Mouse (Mus musculus) kidney, postnatal 36 days (tissue): Measurements from ENCODE around the gene Sart3.

ENCODE experiments used
- DNase-seq, 2 experiments: peaks; one replicate each; pipeline ENCODE4 v3.0.0; 2021 to 2022; ENCODE audit warnings: mixed read lengths in 2 of 2

Sart3 gene

DNA sequence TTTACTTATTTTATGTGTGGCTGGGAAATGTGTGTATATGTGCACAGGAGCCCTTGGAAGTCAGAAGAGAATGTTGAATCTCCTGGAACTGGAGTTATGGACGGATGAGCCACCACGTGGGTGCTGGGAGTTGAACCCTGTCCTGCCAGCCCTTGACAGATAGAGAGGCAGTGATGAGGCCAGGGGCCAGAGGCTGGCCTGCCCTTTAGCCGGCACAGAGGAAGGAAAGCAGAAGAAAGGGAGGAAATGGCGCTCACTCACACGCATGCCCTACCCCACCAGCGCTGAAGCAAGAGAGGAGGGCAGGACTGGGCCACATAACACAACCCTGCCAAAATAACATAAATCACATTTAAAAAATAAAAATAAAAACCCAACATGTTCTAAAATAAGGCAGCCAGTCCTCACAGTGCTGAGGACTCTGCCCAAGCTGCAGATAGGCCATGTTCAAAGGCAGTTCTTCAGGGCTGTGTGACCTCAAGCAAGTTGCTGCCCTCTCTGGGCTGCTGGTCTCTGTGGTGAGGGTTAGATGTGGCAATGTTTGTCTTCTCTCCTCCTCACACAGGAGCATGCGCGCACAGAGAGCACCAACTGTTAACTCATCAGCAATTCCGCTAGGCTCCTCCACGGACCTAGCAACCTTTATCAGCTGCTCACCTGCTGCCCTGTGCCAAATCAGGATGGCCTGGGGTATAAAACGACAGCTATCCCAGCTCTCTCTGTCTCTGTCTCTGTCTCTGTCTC lies 18.3 kb upstream of the Sart3 start:
- DNase-seq, result peak; percentile 60 to 73

DNA sequence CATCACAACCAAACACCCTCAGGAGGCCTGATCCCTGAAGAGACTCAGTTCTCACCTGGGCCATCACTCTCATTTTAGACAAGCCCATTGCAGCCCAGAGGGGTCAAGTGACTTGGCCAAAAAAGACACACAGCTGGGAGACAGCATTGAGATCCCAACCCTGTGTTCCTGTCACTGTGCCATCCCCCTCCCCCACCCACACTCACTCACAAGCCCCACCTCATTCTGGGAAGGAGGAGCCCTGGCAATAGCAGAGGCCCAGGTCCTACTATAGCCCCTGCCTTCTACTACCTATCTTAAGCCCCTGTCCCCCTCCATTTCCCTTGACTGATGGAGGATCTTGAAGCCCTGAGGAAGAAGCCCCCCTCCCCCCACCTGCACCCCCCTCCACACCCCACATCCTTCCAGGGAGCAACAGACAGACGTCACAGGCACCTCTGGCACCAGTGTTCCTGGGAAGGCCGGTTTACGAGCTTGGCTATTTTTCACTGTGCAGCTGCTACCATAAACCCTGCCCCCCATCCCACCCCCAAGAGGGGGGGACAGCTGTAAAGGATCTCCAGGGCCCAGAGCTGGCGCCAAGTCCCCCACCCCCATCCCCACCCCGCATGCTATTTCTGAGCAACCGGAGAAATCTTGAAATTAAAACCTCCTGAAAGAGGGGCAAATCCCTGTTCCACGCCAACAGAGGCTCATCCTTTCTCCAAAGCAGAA lies 16.9 kb upstream of the Sart3 start:
- DNase-seq, result peak; percentile 59 to 73

- DNase-seq, result no peak
Measured at GRCm38 (mm10) chr5:113788645-113789044, 16.3 kb upstream of the Sart3 start.

DNA sequence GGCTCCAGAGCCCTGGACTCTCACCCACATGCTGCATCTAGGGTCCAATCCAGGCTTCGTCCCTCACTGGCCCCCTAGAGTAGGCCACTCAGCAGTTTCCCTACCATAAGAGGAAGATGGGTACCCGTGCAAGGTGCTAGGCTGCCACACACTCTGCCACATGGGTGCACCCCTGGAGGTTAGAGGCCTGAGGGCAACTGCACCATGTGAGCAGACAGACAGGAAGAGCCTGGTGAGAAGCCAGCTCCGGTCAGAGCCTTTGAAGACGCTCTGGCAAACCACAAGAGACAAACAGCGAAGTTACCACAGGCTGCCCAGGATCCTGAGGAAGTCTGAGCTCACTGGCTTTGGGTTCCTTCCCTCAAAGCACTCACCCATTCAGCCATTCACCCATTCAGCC lies 14.7 kb upstream of the Sart3 start:
- no peak for DNase-seq

DNA sequence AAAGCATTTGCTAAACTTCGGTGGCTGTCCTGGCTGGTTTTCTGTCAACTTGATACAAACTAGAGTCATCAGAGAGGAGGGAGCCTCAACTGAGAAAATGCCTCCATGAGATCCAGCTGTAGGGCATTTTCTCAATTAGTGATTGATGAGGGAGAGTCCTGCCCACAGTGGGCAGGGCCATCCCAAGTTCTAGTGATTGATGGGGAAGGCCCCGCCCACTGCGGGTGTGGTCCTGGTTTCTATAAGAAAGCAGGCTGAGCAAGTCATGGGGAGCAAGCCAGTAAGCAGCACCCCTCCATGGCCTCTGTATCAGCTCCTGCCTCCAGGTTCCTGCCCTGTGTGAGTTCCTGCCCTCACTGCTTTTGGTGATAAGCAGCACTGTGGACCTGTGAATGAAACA lies 11.8 kb upstream of the Sart3 start:
- DNase-seq, result peak in 1 of 2 experiments; percentile 49

GRCm38 (mm10) chr5:113783581-113784001 lies 11.3 kb upstream of the Sart3 start:
- peak; percentile 66 to 75 for DNase-seq

- peak; percentile 39 to 50 for DNase-seq
Measured at GRCm38 (mm10) chr5:113782624-113783023, 10.3 kb upstream of the Sart3 start.

GRCm38 (mm10) chr5:113781875-113782274 lies 9.6 kb upstream of the Sart3 start:
- no peak for DNase-seq

DNA sequence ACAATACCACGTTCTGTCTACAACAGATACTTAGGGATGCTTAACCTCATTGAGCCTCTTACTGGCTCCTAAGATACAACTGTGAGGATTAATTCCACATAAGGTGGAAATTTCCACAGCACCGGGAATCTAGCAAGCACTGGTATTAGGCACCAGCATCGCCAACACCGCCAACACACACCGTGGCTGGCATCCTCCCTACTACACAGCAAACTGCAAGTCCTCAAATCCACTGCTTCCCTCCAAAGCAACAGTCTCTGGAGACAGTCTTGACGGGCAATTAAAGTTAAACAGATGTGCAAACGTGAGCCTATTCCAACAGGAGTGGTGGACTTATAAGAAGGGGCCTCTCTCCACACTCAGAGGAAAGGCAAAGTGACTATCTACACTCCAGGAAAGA lies 8.9 kb upstream of the Sart3 start:
- no peak for DNase-seq

DNA sequence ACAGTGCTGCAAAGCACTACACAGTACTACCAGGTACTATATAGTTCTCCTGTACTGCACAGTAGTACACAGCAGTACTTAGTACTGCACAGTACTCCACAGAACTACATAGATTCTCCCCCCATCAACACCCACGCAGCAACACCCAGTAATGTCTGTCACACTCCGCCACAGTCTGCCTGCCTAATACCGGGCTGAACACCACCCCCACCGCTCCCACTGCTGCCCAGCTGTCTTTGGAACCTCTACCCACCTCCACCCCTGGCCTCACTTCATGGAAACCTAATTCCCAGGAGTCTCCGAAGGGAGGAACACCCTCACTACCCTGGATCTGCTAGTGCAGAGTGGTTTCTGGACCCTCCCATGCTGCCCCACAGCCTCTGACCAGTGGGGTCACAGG lies 8.5 kb upstream of the Sart3 start:
- DNase-seq, result no peak

DNA sequence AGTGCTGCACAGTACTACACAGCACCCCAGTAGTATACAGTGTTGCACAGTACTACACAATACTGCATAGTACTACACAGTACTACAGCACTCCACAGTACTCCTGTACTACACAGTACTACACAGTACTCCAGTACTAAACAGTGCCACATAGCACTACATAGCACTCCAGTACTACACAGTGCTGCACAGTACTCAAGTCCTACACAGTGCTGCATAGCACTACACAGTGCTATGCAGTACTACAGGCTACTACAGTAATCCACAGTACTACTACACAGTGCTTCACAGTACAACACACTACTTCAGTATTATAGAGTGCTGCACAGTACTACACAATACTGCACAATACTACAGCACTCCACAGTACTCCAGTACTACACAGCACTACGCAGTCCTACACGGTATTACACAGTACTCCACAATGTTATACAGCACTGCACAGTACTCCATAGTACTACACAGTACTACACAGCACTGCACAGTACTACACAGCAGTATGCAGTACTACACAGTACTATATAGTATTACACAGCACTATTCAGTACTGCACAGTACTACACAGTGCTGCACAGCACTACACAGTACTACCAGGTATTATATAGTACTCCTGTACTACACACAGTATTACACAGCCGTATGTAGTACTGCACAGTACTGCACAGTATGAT lies 7.9 kb upstream of the Sart3 start:
- DNase-seq, result no peak

- DNase-seq, result no peak
Measured at GRCm38 (mm10) chr5:113779569-113779968, 7.3 kb upstream of the Sart3 start.

DNA sequence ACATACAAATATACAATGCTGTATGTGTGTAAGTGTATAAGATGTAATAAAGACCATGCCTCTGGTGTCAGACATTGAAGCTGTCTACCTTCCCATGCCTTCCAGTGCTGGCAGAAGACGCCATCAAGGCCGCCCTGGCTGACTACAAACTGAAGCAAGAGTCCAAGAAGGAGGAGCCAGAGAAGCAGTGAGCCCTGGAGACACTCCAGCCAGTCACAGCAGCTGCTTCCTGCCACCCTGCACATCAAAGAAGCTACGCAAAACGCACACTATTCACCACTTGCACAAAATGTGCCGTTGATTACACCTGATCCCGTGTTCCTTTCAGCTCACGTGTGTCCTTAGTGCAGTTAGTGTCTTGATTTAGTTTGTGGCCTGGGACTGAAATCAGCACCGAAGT lies 5.4 kb upstream of the Sart3 start:
- peak; percentile 36 to 57 for DNase-seq

- no peak for DNase-seq
Measured at GRCm38 (mm10) chr5:113776896-113777226, 4.6 kb upstream of the Sart3 start.

DNA sequence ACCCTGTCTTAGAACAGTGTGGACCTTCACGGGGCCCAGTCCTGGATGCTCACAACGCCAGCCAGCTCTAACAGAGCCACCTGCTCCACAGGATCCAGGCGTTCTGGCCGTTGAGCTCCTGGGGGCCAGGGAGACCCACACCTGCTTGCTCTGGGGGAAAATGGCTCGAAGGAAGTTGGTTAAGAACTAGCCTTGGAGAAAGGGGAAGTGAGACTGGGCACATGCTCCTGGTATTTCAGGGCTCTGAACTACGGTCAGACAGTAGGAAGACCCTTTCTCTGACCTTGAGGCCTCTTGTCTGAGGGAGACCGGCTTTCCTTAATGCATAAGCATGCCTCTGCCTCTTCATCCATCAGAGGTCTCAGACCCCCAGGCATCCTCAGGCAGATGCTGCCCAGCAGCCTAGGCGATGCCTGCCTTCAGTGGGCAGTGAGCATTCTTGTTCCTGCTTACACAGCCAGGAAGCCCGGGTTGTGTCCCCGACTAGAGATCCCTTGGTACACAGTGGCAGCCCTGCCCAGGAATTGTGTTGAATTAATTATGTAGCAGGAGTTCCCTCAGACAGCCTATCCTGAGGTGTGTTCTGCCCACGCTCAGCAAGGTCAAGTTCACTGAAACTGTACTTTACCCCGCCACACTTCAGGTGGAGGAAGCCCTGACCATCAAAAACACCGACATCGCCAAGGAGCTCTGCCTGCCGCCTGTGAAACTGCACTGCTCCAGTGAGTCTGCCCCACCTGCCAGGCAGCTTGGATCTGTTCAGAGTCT lies 4.0 kb upstream of the Sart3 start:
- peak; percentile 62 to 65 for DNase-seq

- DNase-seq, result no peak
Measured at GRCm38 (mm10) chr5:113775585-113775984, 3.3 kb upstream of the Sart3 start.

- DNase-seq, result peak; percentile 89 to 96
Measured at GRCm38 (mm10) chr5:113773664-113774063, 1.4 kb upstream of the Sart3 start.

GRCm38 (mm10) chr5:113772905-113773519 lies 702 bp upstream of the Sart3 start:
- DNase-seq, result no peak

GRCm38 (mm10) chr5:113771213-113772162 lies 822 bp downstream of the Sart3 start:
- peak; percentile 90 to 93 for DNase-seq

DNA sequence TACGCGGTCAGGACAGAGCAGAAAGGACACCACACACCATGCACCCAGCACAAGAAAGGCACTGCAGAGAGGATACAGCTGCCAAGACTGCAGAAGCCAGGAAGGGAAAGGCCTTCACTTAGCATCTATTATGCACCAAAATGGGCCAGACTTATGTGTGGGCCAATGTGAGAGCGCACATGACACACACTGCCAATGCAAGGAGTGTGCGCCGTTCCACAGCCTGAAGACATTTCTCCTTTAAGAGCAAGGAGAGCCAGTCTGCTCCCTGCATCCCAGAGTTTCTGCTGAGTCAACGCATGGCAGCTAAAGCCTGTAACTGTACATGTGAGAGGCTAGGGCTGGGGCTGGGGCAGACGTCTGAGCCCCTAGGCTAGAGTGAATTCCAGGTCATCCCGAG lies 3.5 kb downstream of the Sart3 start:
- no peak for DNase-seq
